Mouse (Mus musculus): ENCODE measurements around the gene Sfmbt1. TPM values are rescaled to one million over a fixed set of nuclear protein-coding genes. Genes with fewer than 3 reads are reported as not detected.

Gene Sfmbt1
- polyA plus RNA-seq, 1 experiment from 2014 or later = 23.2 TPM

DNA sequence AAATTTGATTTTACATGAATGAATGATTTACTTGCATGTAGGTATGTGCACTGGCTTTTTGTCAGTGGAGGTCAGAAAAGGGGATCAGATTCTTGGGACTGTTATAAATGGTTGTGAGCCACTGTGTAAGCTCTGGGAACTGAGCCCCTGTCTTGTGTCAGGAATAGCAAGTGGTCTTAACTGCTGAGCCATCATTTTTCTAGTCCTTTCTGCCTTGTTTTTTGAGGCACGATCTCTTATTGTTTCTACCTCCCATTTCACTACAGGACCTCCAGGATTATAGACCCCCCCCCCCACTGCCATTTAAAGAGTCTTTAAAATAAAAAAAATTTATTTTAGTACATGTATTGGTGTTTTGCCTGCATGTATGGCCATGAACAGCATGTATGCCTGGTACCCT is 7.2 kb downstream of the Sfmbt1 start:
- H3K9me3 ChIP-seq = no peaks in the 10 kb centered on the region
- H3K4me2 ChIP-seq (replicated peaks) = no peak overlapping the region
- no peak for ATAC-seq (replicated peaks)
- H3K4me1 ChIP-seq = peaks cover 7% of the 10 kb centered on the region
- H3K27me3 ChIP-seq = no peaks in the 10 kb centered on the region
- no peak overlapping the region for H3K9ac ChIP-seq (replicated peaks)
- no peak overlapping the region for H3K27ac ChIP-seq (replicated peaks)
- no peaks in the 10 kb centered on the region for H3K36me3 ChIP-seq
- WGBS = 84% methylated on average over 1 of the region's 1 CpGs
- H3K4me3 ChIP-seq = no peak overlapping the region

GRCm38 (mm10) chr14:30722406-30722805 is 7.8 kb downstream of the Sfmbt1 start:
- Histone ChIP-seq H3K36me3 (no peaks in the 10 kb centered on the region), H3K4me3 (no peak overlapping the region), H3K27ac (replicated peaks) (no peak overlapping the region), H3K27me3 (no peaks in the 10 kb centered on the region), H3K9ac (replicated peaks) (no peak overlapping the region), H3K4me2 (replicated peaks) (no peak overlapping the region), H3K4me1 (peaks cover 4% of the 10 kb centered on the region), H3K9me3 (no peaks in the 10 kb centered on the region)
- WGBS = 87% methylated on average over 5 of the region's 5 CpGs
- no peak for ATAC-seq (replicated peaks)

DNA sequence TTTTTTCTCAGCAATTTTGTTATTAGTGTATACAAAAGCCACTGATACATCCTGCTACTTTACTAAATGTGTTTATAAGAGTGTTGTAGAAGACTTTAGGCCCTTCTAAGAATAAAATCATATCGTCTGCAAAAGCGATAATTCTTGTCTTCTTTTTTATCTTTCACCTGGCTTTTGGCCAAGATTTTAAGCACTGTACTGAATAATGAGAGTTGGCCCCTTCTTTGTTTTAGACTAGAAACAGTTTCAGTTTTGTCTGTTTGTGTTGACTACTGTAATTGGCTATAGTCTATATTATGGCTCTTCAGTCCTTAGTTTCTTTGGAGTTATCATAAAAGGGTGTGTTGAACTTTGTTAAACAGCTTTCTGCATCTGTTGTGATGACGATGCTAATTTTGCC is 17.2 kb downstream of the Sfmbt1 start:
- Histone ChIP-seq H3K9me3 (no peaks in the 10 kb centered on the region), H3K36me3 (no peaks in the 10 kb centered on the region), H3K9ac (replicated peaks) (no peak overlapping the region), H3K4me2 (replicated peaks) (no peak overlapping the region), H3K4me1 (peaks cover 5% of the 10 kb centered on the region; the same call in 1 of the 2 replicates), H3K27ac (replicated peaks) (no peak overlapping the region), H3K27me3 (no peaks in the 10 kb centered on the region), H3K4me3 (no peak overlapping the region)
- ATAC-seq (replicated peaks) = no peak
- 45% methylated on average over 3 of the region's 3 CpGs for WGBS

- no peak overlapping the region for H3K27ac ChIP-seq (replicated peaks)
- H3K9ac ChIP-seq (replicated peaks) = no peak overlapping the region
- ATAC-seq (replicated peaks) = no peak
- no peaks in the 10 kb centered on the region for H3K27me3 ChIP-seq
- H3K4me3 ChIP-seq = no peak overlapping the region
- no peaks in the 10 kb centered on the region for H3K36me3 ChIP-seq
- H3K4me2 ChIP-seq (replicated peaks) = no peak overlapping the region
- WGBS = 98% methylated on average over 5 of the region's 5 CpGs
- no peaks in the 10 kb centered on the region for H3K9me3 ChIP-seq
- peaks cover 5% of the 10 kb centered on the region; the same call in 1 of the 2 replicates for H3K4me1 ChIP-seq
Observed at GRCm38 (mm10) chr14:30734665-30735064, 20.0 kb downstream of the Sfmbt1 start.

DNA sequence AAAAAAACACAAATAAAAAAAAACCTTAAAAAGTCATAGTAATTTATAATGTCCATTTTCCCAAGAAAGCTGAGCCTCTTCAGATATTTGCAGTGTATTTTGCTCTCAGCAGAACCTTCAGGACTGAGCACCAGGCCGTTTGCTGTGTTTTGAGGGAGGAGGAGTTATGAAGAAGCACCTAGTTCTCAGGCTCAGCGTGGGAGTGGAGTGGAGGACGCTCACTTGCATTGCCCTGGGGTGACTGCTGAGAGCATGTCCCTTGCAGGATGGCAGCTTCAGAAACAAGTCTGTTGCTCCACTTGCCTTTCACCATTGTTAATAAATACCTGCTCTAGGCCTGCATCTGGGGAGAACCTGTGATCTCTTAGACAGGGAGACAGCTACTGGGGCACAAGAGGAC is 21.2 kb downstream of the Sfmbt1 start:
- H3K4me2 ChIP-seq (replicated peaks) = no peak overlapping the region
- H3K4me1 ChIP-seq = peaks cover 5% of the 10 kb centered on the region; the same call in 1 of the 2 replicates
- H3K9ac ChIP-seq (replicated peaks) = no peak overlapping the region
- ATAC-seq (replicated peaks) = no peak
- 84% methylated on average over 3 of the region's 3 CpGs for WGBS
- no peaks in the 10 kb centered on the region for H3K27me3 ChIP-seq
- H3K27ac ChIP-seq (replicated peaks) = no peak overlapping the region
- H3K36me3 ChIP-seq = no peaks in the 10 kb centered on the region
- H3K4me3 ChIP-seq = no peak overlapping the region
- no peaks in the 10 kb centered on the region for H3K9me3 ChIP-seq

DNA sequence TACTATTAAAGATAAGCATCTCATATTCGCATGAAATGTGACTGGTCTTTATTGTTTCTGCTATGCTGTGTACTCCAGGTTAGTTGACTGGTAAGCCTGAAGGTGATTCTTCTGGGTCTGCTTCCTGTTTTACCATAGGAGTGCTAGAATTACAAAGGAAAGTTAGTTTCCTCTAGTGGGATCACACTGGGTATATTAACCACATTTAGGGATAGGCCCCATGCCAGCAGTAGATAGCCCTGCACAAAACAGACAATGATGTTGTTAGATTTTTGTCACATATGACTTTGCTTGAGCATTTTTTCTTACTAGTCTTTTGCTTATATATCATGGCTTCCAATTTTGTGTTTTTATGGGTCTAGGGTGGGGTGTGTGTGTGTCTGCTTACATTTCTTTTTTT is 21.8 kb downstream of the Sfmbt1 start:
- no peak overlapping the region for H3K9ac ChIP-seq (replicated peaks)
- H3K4me1 ChIP-seq = peaks cover 5% of the 10 kb centered on the region; the same call in 1 of the 2 replicates
- no peak overlapping the region for H3K4me2 ChIP-seq (replicated peaks)
- ATAC-seq (replicated peaks) = no peak
- H3K27ac ChIP-seq (replicated peaks) = no peak overlapping the region
- 96% methylated on average over 1 of the region's 1 CpGs for WGBS
- no peak overlapping the region for H3K4me3 ChIP-seq
- H3K36me3 ChIP-seq = no peaks in the 10 kb centered on the region
- no peaks in the 10 kb centered on the region for H3K27me3 ChIP-seq
- H3K9me3 ChIP-seq = no peaks in the 10 kb centered on the region

GRCm38 (mm10) chr14:30743891-30744290 is 29.2 kb downstream of the Sfmbt1 start:
- WGBS = 89% methylated on average over 3 of the region's 3 CpGs
- ATAC-seq (replicated peaks) = no peak

DNA sequence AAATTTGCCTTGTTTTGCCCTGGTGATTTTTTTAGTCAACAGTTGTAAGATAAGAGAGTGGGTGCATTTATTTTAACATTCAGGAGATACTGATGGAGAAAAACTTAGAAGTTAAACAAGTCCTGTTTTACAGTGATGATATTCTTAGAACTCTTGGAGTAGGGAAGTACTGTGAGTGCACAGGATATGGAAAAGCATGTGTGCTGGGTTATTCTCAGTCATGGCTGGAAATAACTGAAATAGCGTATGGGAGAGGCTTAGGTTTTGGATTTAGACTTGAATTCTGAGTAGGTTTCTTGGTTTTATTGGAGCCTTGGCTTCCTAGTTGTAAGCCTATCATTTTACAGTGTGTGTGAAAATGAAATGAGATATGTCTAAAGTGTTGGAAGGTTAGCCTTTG is 31.5 kb downstream of the Sfmbt1 start:
- Histone ChIP-seq H3K9me3 (no peaks in the 10 kb centered on the region), H3K4me2 (replicated peaks) (no peak overlapping the region), H3K27me3 (no peaks in the 10 kb centered on the region), H3K4me3 (no peak overlapping the region), H3K9ac (replicated peaks) (no peak overlapping the region), H3K4me1 (no peaks in the 10 kb centered on the region), H3K27ac (replicated peaks) (no peak overlapping the region), H3K36me3 (no peaks in the 10 kb centered on the region)
- 95% methylated on average over 1 of the region's 1 CpGs for WGBS
- ATAC-seq (replicated peaks) = no peak

More at GRCm38 (mm10) chr14:30743891-30744290, 29.2 kb downstream of the Sfmbt1 start:
- Histone ChIP-seq H3K9me3 (no peaks in the 10 kb centered on the region), H3K27ac (replicated peaks) (no peak overlapping the region), H3K36me3 (no peaks in the 10 kb centered on the region), H3K27me3 (no peaks in the 10 kb centered on the region), H3K4me2 (replicated peaks) (no peak overlapping the region), H3K4me1 (no peaks in the 10 kb centered on the region), H3K9ac (replicated peaks) (no peak overlapping the region), H3K4me3 (no peak overlapping the region)

GRCm38 (mm10) chr14:30757239-30757638 is 42.6 kb downstream of the Sfmbt1 start:
- no peaks in the 10 kb centered on the region for H3K27me3 ChIP-seq
- 92% methylated on average over 3 of the region's 3 CpGs for WGBS
- no peaks in the 10 kb centered on the region for H3K4me1 ChIP-seq
- no peaks in the 10 kb centered on the region for H3K36me3 ChIP-seq
- H3K9me3 ChIP-seq = no peaks in the 10 kb centered on the region
- no peak overlapping the region for H3K9ac ChIP-seq (replicated peaks)
- no peak overlapping the region for H3K4me2 ChIP-seq (replicated peaks)
- ATAC-seq (replicated peaks) = no peak
- H3K4me3 ChIP-seq = no peak overlapping the region
- no peak overlapping the region for H3K27ac ChIP-seq (replicated peaks)

- Histone ChIP-seq H3K36me3 (no peaks in the 10 kb centered on the region), H3K9ac (replicated peaks) (no peak overlapping the region)
- ATAC-seq (replicated peaks) = no peak
Observed at GRCm38 (mm10) chr14:30761211-30761610, 46.6 kb downstream of the Sfmbt1 start.

GRCm38 (mm10) chr14:30762131-30762903 is 47.7 kb downstream of the Sfmbt1 start:
- H3K27ac ChIP-seq (replicated peaks) = no peak overlapping the region
- no peaks in the 10 kb centered on the region for H3K27me3 ChIP-seq
- no peaks in the 10 kb centered on the region for H3K9me3 ChIP-seq
- H3K4me3 ChIP-seq = no peak overlapping the region
- 89% methylated on average over 7 of the region's 7 CpGs for whole genome bisulfite sequencing
- no peak overlapping the region for H3K9ac ChIP-seq (replicated peaks)
- H3K4me2 ChIP-seq (replicated peaks) = no peak overlapping the region
- no peak for ATAC-seq (replicated peaks)
- no peaks in the 10 kb centered on the region for H3K36me3 ChIP-seq
- no peaks in the 10 kb centered on the region for H3K4me1 ChIP-seq

More at GRCm38 (mm10) chr14:30761211-30761610, 46.6 kb downstream of the Sfmbt1 start:
- H3K4me2 ChIP-seq (replicated peaks) = no peak overlapping the region
- 95% methylated on average over 1 of the region's 1 CpGs for WGBS
- H3K4me1 ChIP-seq = no peaks in the 10 kb centered on the region
- no peak overlapping the region for H3K4me3 ChIP-seq
- no peaks in the 10 kb centered on the region for H3K27me3 ChIP-seq
- no peaks in the 10 kb centered on the region for H3K9me3 ChIP-seq
- no peak overlapping the region for H3K27ac ChIP-seq (replicated peaks)

GRCm38 (mm10) chr14:30762904-30763568 is 48.4 kb downstream of the Sfmbt1 start:
- no peak for ATAC-seq (replicated peaks)
- WGBS = 85% methylated on average over 5 of the region's 5 CpGs
- no peak overlapping the region for H3K4me2 ChIP-seq (replicated peaks)
- no peak overlapping the region for H3K4me3 ChIP-seq
- peaks cover 3% of the 10 kb centered on the region; the same call in 1 of the 2 replicates for H3K36me3 ChIP-seq
- H3K9me3 ChIP-seq = no peaks in the 10 kb centered on the region
- no peaks in the 10 kb centered on the region for H3K27me3 ChIP-seq
- H3K4me1 ChIP-seq = no peaks in the 10 kb centered on the region
- H3K9ac ChIP-seq (replicated peaks) = no peak overlapping the region
- no peak overlapping the region for H3K27ac ChIP-seq (replicated peaks)

Measured in forebrain, embryonic 15.5 days (tissue).